In genomic region chr7:79309247-79310190, GRCm38 (mm10) we compare ENCODE assay signal across 9 mouse cellular contexts. TPM values are rescaled to one million over a fixed set of nuclear protein-coding genes. Genes with fewer than 3 reads are reported as not detected.
A peak's percentile ranks its signal among the peaks of the same experiment; 100 is the strongest.
DNase-seq lines count a peak whose midpoint lies in the region; ATAC-seq lines count a peak whose summit lies in the region.
"Had no signal": no experiment of that assay in that cellular context is flagged by ENCODE, and none has a peak within 500 bp of the region (broad histone marks: within the 10 kb centered on the region; RNA-seq: fewer than 3 reads in every experiment).

No protein-coding gene starts in this region.

- peak overlapping the region; percentile 14; the same call in 1 of the 2 replicates for H3K27ac ChIP-seq in embryonic facial prominence, embryonic 12.5 days
- peak overlapping the region; percentile 75 for H3K27ac ChIP-seq in liver, embryonic 15.5 days (replicated peaks)
- H3K27ac ChIP-seq in stomach, embryonic 14.5 days (ENCODE audit: low read length), result peak overlapping the region; percentile 28; the same call in 1 of the 2 replicates

- H3K9me3 ChIP-seq in embryonic facial prominence, embryonic 12.5 days, result no peaks in the 10 kb centered on the region
- H3K9me3 ChIP-seq in liver, embryonic 15.5 days (replicated peaks), result no peaks in the 10 kb centered on the region
- H3K9me3 ChIP-seq in stomach, embryonic 14.5 days (ENCODE audit: control insufficient read depth, low read depth, low read length), result no peaks in the 10 kb centered on the region
- H3K9me3 ChIP-seq: megakaryocyte, embryonic 14.5 days had no signal

- H3K36me3 ChIP-seq in embryonic facial prominence, embryonic 12.5 days, result no peaks in the 10 kb centered on the region
- H3K36me3 ChIP-seq in liver, embryonic 15.5 days (replicated peaks), result 0 out of 2 replicates have a peak, but pooled peaks cover 6% of the 10 kb centered on the region
- no peaks in the 10 kb centered on the region for H3K36me3 ChIP-seq in stomach, embryonic 14.5 days (ENCODE audit: control insufficient read depth, insufficient read depth, low read length)

- 53% methylated on average over 19 of the region's 19 CpGs for WGBS in embryonic facial prominence, embryonic 12.5 days
- 63% methylated on average over 19 of the region's 19 CpGs for WGBS in liver, embryonic 15.5 days (ENCODE audit: insufficient replicate concordance)
- 39% methylated on average over 19 of the region's 19 CpGs for WGBS in stomach, embryonic 14.5 days

- H3K27me3 ChIP-seq in embryonic facial prominence, embryonic 12.5 days, result no peaks in the 10 kb centered on the region
- no peaks in the 10 kb centered on the region for H3K27me3 ChIP-seq in liver, embryonic 15.5 days
- H3K27me3 ChIP-seq in stomach, embryonic 14.5 days (ENCODE audit: control insufficient read depth, insufficient read depth, low read length), result no peaks in the 10 kb centered on the region
- H3K27me3 ChIP-seq: megakaryocyte, embryonic 14.5 days had no signal

- no peak overlapping the region for H3K4me2 ChIP-seq in embryonic facial prominence, embryonic 12.5 days (replicated peaks)
- H3K4me2 ChIP-seq in liver, embryonic 15.5 days, result no peak overlapping the region
- H3K4me2 ChIP-seq in stomach, embryonic 14.5 days (replicated peaks; ENCODE audit: low read depth, low read length), result no peak overlapping the region

- peaks cover 42% of the 10 kb centered on the region for H3K4me1 ChIP-seq in embryonic facial prominence, embryonic 12.5 days
- peaks cover 75% of the 10 kb centered on the region for H3K4me1 ChIP-seq in liver, embryonic 15.5 days (replicated peaks)
- H3K4me1 ChIP-seq in stomach, embryonic 14.5 days (ENCODE audit: control insufficient read depth, insufficient read depth, low read length), result peaks cover 46% of the 10 kb centered on the region

- no peak overlapping the region for H3K4me3 ChIP-seq in embryonic facial prominence, embryonic 12.5 days
- H3K4me3 ChIP-seq in liver, embryonic 15.5 days (replicated peaks), result no peak overlapping the region
- no peak overlapping the region for H3K4me3 ChIP-seq in stomach, embryonic 14.5 days (ENCODE audit: low read depth, low read length)
- H3K4me3 ChIP-seq: megakaryocyte, embryonic 14.5 days had no signal

- no peak for ATAC-seq in embryonic facial prominence, embryonic 12.5 days (ENCODE audit: insufficient number of reproducible peaks, insufficient read depth, low FRiP score, low TSS enrichment)
- no peak for ATAC-seq in liver, embryonic 15.5 days (ENCODE audit: insufficient read depth)
- no peak for ATAC-seq in stomach, embryonic 14.5 days (ENCODE audit: insufficient number of reproducible peaks, insufficient read depth, low FRiP score, low read depth)

- 0 out of 2 replicates have a peak overlapping the region, but pooled peaks have one; percentile 27 for H3K9ac ChIP-seq in embryonic facial prominence, embryonic 12.5 days
- no peak overlapping the region; the same call in 1 of the 2 replicates for H3K9ac ChIP-seq in liver, embryonic 15.5 days
- H3K9ac ChIP-seq in stomach, embryonic 14.5 days (replicated peaks; ENCODE audit: low read depth, low read length), result no peak overlapping the region

- peak; percentile 46 for DNase-seq in frontal cortex, postnatal 10 days (ENCODE audit: low spot score in 2 of 2)
- DNase-seq in frontal cortex, adult 2 months (ENCODE audit: extremely low spot score in 1 of 2, low spot score in 1 of 2), result no peak
- DNase-seq in heart, postnatal 4 days, result peak; percentile 48
- no peak for DNase-seq in urinary bladder, postnatal 14 days (ENCODE audit: low spot score)
- DNase-seq in thymus, postnatal 36 days, result no peak

RNA-seq across cellular contexts. Expression of gene Abhd2, which starts 36.5 kb away (rescaled TPM):
- polyA plus RNA-seq in frontal cortex, adult 2 months (2012; rRNA removed), result 38.6 and 39.2 TPM in 2 replicates
- polyA plus RNA-seq in embryonic facial prominence, embryonic 12.5 days (2016; fragmentation: Nextera tagmentation; extraction: Ambion mirVana), result 11.0 and 11.9 TPM in 2 replicates
- total RNA-seq in heart, postnatal 4 days (2021), result 10 to 100 TPM; 24.7 to 27.2 TPM
- polyA plus RNA-seq in liver, embryonic 15.5 days (2015; fragmentation: Nextera tagmentation; extraction: Ambion mirVana), result 11.4 TPM in 2 replicates
- 15.0 and 16.7 TPM in 2 replicates for polyA plus RNA-seq in stomach, embryonic 14.5 days (2014; fragmentation: Nextera tagmentation; extraction: Ambion mirVana)

Comparison
In these comparisons a context has a peak if more than half of its experiments do, and no peak if none do; other contexts are left out.
1. DNase-seq: peak in frontal cortex, postnatal 10 days (2 of 2) and heart, postnatal 4 days (single experiment); none in frontal cortex, adult 2 months (0 of 2), urinary bladder, postnatal 14 days (single experiment) and thymus, postnatal 36 days (0 of 2).
2. H3K27ac ChIP-seq: peak in every context shown above with its lines; median percentile 75 in liver, embryonic 15.5 days; 28 in stomach, embryonic 14.5 days; 14 in embryonic facial prominence, embryonic 12.5 days.